Mouse (Mus musculus) lung, adult 2 months (tissue): ENCODE measurements at regions not wholly inside any gene's neighbourhood (a gene's known extent, or its start where the extent isn't known, plus 50 kb on each side); places are given as distances from the start of the nearest gene placed in this dataset.

Experiments used
- CTCF ChIP-seq: fragments of 200-500 bp; IDR thresholded peaks from 2 replicates; pipeline ENCODE4 v1.5.1; 2011; ENCODE audit warnings: mild to moderate bottlenecking, low read length, control low read depth; ENCODE audit not compliant: insufficient read depth
- POLR2A ChIP-seq: fragments of 200-500 bp; IDR thresholded peaks from 2 replicates; pipeline ENCODE4 v1.6.1; 2011; ENCODE audit warnings: low read depth, mild to moderate bottlenecking, control low read depth, low read length, borderline replicate concordance; ENCODE audit errors: extremely low read depth

- TF ChIP-seq POLR2A, result no peak
- TF ChIP-seq CTCF, result no peak
Measured at GRCm38 (mm10) chr16:67698619-67699018, 77.9 kb upstream of the Cadm2 start.
